Mouse (Mus musculus) forebrain, embryonic 14.5 days (tissue): Measurements from ENCODE around the gene Foxn3. TPM values are rescaled to one million over a fixed set of nuclear protein-coding genes. Genes with fewer than 3 reads are reported as not detected.
A peak's percentile ranks its signal among the peaks of the same experiment; 100 is the strongest.

ENCODE experiments used
- ATAC-seq: fragments of 200-750 bp; cut with Nextera tagmentation; 2 replicates; pipeline ENCODE4 v1.8.0; 2017; ENCODE audit warnings: mild to moderate bottlenecking, moderate library complexity
- DNase-seq: peaks from one replicate; pipeline ENCODE4 v3.0.0-alpha.2; 2015; ENCODE audit warnings: low spot score
- H3K27ac ChIP-seq: fragments of 300-500 bp; sonication (generic); 2 replicates; pipeline ENCODE4 v1.5.1; 2014; ENCODE audit warnings: low read depth, mild to moderate bottlenecking, control low read depth, low read length, moderate library complexity
- H3K27me3 ChIP-seq: fragments of 300-500 bp; sonication (generic); replicated peaks from 2 replicates; pipeline ENCODE4 v1.6.1; 2014; ENCODE audit warnings: low read length, control low read depth, mixed read lengths; ENCODE audit not compliant: control insufficient read depth, insufficient read depth
- H3K36me3 ChIP-seq: fragments of 300-500 bp; sonication (generic); 2 replicates; pipeline ENCODE4 v1.6.1; 2014; ENCODE audit warnings: low read length, control low read depth; ENCODE audit not compliant: control insufficient read depth, insufficient read depth
- H3K4me1 ChIP-seq: fragments of 300-500 bp; sonication (generic); 2 replicates; pipeline ENCODE4 v1.6.1; 2014; ENCODE audit warnings: antibody characterized with exemption, low read length, control low read depth; ENCODE audit not compliant: control insufficient read depth, insufficient read depth
- H3K4me2 ChIP-seq: fragments of 300-500 bp; sonication (generic); 2 replicates; pipeline ENCODE4 v1.6.1; 2014; ENCODE audit warnings: mild to moderate bottlenecking, control low read depth, low read length
- H3K4me3 ChIP-seq: fragments of 300-500 bp; sonication (generic); 2 replicates; pipeline ENCODE4 v1.5.1; 2014; ENCODE audit warnings: low read depth, low read length, control low read depth
- H3K9ac ChIP-seq: fragments of 300-500 bp; sonication (generic); 2 replicates; pipeline ENCODE4 v1.6.1; 2014; ENCODE audit warnings: mild to moderate bottlenecking, low read length, control low read depth, moderate library complexity
- H3K9me3 ChIP-seq: fragments of 300-500 bp; sonication (generic); replicated peaks from 2 replicates; pipeline ENCODE4 v1.6.1; 2016; ENCODE audit warnings: low read length, control low read depth, mixed read lengths; ENCODE audit not compliant: control insufficient read depth
- WGBS: fragments of 180-500 bp; shearing (Covaris S2); extraction: QIAGEN DNeasy Blood & Tissue Kit; methylation state at CpG from one replicate; pipeline ENCODE4 v1.1.7; 2014; 5-methylcytosine and 5-hydroxymethylcytosine counted together
- polyA plus RNA-seq: library from polyadenylated mRNA; unstranded; fragments of >200 nt; fragmentation: Nextera tagmentation; extraction: Ambion mirVana; gene quantifications from 2 replicates; pipeline ENCODE4 v1.2.1, GENCODE M21; 2014

Foxn3 gene
- polyA plus RNA-seq, 1 experiment from 2014 or later = 61.6 TPM

DNA sequence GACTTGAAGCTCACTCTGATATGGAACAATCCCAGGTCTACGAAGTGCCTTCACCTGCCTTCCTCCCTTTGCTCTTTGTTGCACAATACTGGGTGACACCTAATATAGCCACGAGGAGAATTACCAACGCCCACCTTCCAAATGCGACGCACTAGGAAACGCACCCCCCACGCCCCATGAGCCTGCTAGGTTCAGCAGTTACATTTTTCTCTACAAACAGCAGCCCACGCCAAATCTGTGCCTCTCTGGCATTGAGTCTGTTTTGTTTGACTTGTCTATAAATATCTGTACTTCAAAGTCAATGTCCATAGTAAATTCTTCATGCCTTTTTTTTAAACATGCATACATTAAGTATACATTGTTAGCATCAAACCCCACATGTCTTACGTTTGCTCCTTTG lies 145.5 kb downstream of the Foxn3 start:
- Histone ChIP-seq H3K9me3 (no peaks in the 10 kb centered on the region), H3K27me3 (no peaks in the 10 kb centered on the region), H3K36me3 (no peaks in the 10 kb centered on the region), H3K27ac (no peak overlapping the region), H3K4me3 (no peak overlapping the region), H3K4me1 (no peaks in the 10 kb centered on the region), H3K4me2 (no peak overlapping the region), H3K9ac (no peak overlapping the region)
- WGBS = 89% methylated on average over 9 of the region's 9 CpGs
- no peak for DNase-seq
- ATAC-seq = no peak

- Histone ChIP-seq H3K4me1 (no peaks in the 10 kb centered on the region), H3K9me3 (no peaks in the 10 kb centered on the region), H3K9ac (no peak overlapping the region), H3K27ac (no peak overlapping the region), H3K4me2 (no peak overlapping the region), H3K4me3 (no peak overlapping the region), H3K36me3 (no peaks in the 10 kb centered on the region), H3K27me3 (no peaks in the 10 kb centered on the region)
- no peak for DNase-seq
- 58% methylated on average over 5 of the region's 5 CpGs for WGBS
- ATAC-seq = no peak
Measured at GRCm38 (mm10) chr12:99415538-99415937, 147.8 kb downstream of the Foxn3 start.

DNA sequence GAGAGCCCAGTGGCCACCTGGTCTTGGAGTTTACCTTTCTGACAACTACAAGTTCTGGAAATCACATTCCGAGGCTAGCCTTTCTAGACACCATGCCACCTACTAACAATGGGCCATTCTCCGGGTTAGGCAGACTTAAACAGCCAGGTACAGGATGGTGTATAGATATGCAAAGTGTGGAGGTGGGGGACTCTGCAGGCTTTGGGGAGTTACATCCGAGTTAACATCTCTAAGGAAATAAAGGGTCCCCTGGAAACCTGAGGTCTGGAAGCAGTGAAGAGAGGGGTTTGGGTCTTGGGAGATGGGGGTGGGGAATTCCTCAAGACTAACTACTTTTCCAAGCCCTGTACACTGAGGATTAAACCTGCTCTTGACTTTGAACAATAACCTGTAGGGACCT lies 150.9 kb downstream of the Foxn3 start:
- Histone ChIP-seq H3K9ac (no peak overlapping the region), H3K4me3 (no peak overlapping the region), H3K36me3 (no peaks in the 10 kb centered on the region), H3K9me3 (no peaks in the 10 kb centered on the region), H3K4me2 (no peak overlapping the region), H3K4me1 (peaks cover 4% of the 10 kb centered on the region; the same call in 1 of the 2 replicates), H3K27me3 (no peaks in the 10 kb centered on the region), H3K27ac (no peak overlapping the region)
- no peak for DNase-seq
- ATAC-seq = no peak
- WGBS = 40% methylated on average over 3 of the region's 3 CpGs

GRCm38 (mm10) chr12:99412034-99412433 lies 151.3 kb downstream of the Foxn3 start:
- Histone ChIP-seq H3K4me2 (no peak overlapping the region), H3K9ac (no peak overlapping the region), H3K4me1 (peaks cover 4% of the 10 kb centered on the region; the same call in 1 of the 2 replicates), H3K9me3 (no peaks in the 10 kb centered on the region), H3K27me3 (no peaks in the 10 kb centered on the region), H3K27ac (no peak overlapping the region), H3K4me3 (no peak overlapping the region), H3K36me3 (no peaks in the 10 kb centered on the region)
- DNase-seq (no peak), ATAC-seq (no peak)
- 39% methylated on average over 7 of the region's 7 CpGs for WGBS

GRCm38 (mm10) chr12:99408651-99409050 lies 154.7 kb downstream of the Foxn3 start:
- Histone ChIP-seq H3K27me3 (no peaks in the 10 kb centered on the region), H3K9me3 (no peaks in the 10 kb centered on the region; the same call in 1 of the 2 replicates), H3K4me2 (no peak overlapping the region), H3K4me1 (peaks cover 7% of the 10 kb centered on the region; the same call in 1 of the 2 replicates), H3K27ac (no peak overlapping the region), H3K9ac (no peak overlapping the region), H3K36me3 (no peaks in the 10 kb centered on the region), H3K4me3 (no peak overlapping the region)
- DNase-seq (no peak), ATAC-seq (no peak)
- 64% methylated on average over 3 of the region's 3 CpGs for WGBS

GRCm38 (mm10) chr12:99408089-99408488 lies 155.3 kb downstream of the Foxn3 start:
- DNase-seq = no peak
- H3K27me3 ChIP-seq = no peaks in the 10 kb centered on the region
- WGBS = 89% methylated on average over 16 of the region's 16 CpGs

DNA sequence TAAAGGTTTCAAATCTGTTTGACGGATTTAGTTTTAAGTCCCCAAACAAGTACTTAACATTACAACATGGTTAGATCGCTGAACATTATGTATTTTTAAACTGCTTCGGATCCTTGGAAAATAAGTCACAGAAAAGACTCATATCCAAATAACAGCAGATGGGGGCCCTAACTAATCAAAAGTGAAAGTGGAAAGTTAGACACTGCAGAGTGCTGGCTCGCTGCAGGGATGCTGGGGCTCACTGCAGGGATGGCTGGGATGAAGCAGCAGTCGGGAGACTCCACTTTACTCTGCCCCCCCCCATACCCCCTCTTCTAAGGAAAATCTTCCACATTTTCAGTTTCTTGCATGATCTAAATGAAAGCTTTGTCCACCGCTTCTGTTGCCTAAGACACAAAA lies 156.1 kb downstream of the Foxn3 start:
- ATAC-seq (no peak), DNase-seq (peak; percentile 30)
- Histone ChIP-seq H3K27me3 (no peaks in the 10 kb centered on the region), H3K36me3 (no peaks in the 10 kb centered on the region), H3K4me1 (peaks cover 7% of the 10 kb centered on the region; the same call in 1 of the 2 replicates), H3K27ac (no peak overlapping the region; the same call in 1 of the 2 replicates), H3K4me3 (no peak overlapping the region), H3K4me2 (no peak overlapping the region), H3K9me3 (no peaks in the 10 kb centered on the region; the same call in 1 of the 2 replicates), H3K9ac (no peak overlapping the region)
- 68% methylated on average over 6 of the region's 6 CpGs for whole genome bisulfite sequencing

More at GRCm38 (mm10) chr12:99408089-99408488, 155.3 kb downstream of the Foxn3 start:
- H3K9me3 ChIP-seq = no peaks in the 10 kb centered on the region; the same call in 1 of the 2 replicates
- no peak overlapping the region for H3K4me3 ChIP-seq
- peaks cover 7% of the 10 kb centered on the region; the same call in 1 of the 2 replicates for H3K4me1 ChIP-seq
- no peak overlapping the region for H3K27ac ChIP-seq
- H3K36me3 ChIP-seq = no peaks in the 10 kb centered on the region
- no peak for ATAC-seq
- H3K9ac ChIP-seq = no peak overlapping the region
- no peak overlapping the region for H3K4me2 ChIP-seq

GRCm38 (mm10) chr12:99406697-99407317 lies 156.6 kb downstream of the Foxn3 start:
- Histone ChIP-seq H3K27ac (peak overlapping the region; percentile 16; the same call in 1 of the 2 replicates), H3K36me3 (no peaks in the 10 kb centered on the region), H3K4me2 (no peak overlapping the region), H3K27me3 (no peaks in the 10 kb centered on the region), H3K4me3 (no peak overlapping the region), H3K9me3 (no peaks in the 10 kb centered on the region; the same call in 1 of the 2 replicates), H3K9ac (no peak overlapping the region), H3K4me1 (peaks cover 7% of the 10 kb centered on the region; the same call in 1 of the 2 replicates)
- DNase-seq = peak; percentile 44
- no peak for ATAC-seq
- WGBS = 56% methylated on average over 15 of the region's 15 CpGs

- Histone ChIP-seq H3K36me3 (no peaks in the 10 kb centered on the region), H3K27ac (0 out of 2 replicates have a peak overlapping the region, but pooled peaks have one; percentile 27), H3K4me2 (no peak overlapping the region), H3K27me3 (no peaks in the 10 kb centered on the region), H3K4me1 (peaks cover 7% of the 10 kb centered on the region; the same call in 1 of the 2 replicates), H3K9me3 (no peaks in the 10 kb centered on the region; the same call in 1 of the 2 replicates), H3K9ac (no peak overlapping the region), H3K4me3 (no peak overlapping the region)
- WGBS = 2% methylated on average over 9 of the region's 9 CpGs
- peak; percentile 96 for ATAC-seq
- peak; percentile 93 for DNase-seq
Measured at GRCm38 (mm10) chr12:99406254-99406653, 157.1 kb downstream of the Foxn3 start.
